Mouse (Mus musculus): ENCODE measurements around the gene H2afj. TPM values are rescaled to one million over a fixed set of nuclear protein-coding genes. Genes with fewer than 3 reads are reported as not detected.

H2afj gene
- polyA plus RNA-seq, 1 experiment, result 209 TPM

- Histone ChIP-seq H3K27me3 (ENCODE audit: control insufficient read depth) (peaks cover 17% of the 10 kb centered on the region), H3K4me1 (ENCODE audit: control insufficient read depth) (peaks cover 22% of the 10 kb centered on the region), H3K4me3 (replicated peaks) (peak within 1 kb of the TSS; percentile 91), H3K9me3 (ENCODE audit: control insufficient read depth, low read length) (no peaks in the 10 kb centered on the region), H3K36me3 (ENCODE audit: control insufficient read depth) (peaks cover 27% of the 10 kb centered on the region)
- TF ChIP-seq GATA1 (IDR thresholded peaks at IDR 0.05; ENCODE audit: low read length) (no peak), TAL1 (IDR thresholded peaks at IDR 0.05; ENCODE audit: low read length) (no peak)
Measured at GRCm38 (mm10) chr6:136827881-136828561, 20.0 kb downstream of the H2afj start, which contains the start of gene Wbp11. Gene Wbp11 (minus strand): TSS chr6:136828233.

GRCm38 (mm10) chr6:136828681-136829080 lies 20.6 kb downstream of the H2afj start:
- H3K9me3 ChIP-seq (ENCODE audit: control insufficient read depth, low read length), result no peaks in the 10 kb centered on the region
- H3K4me1 ChIP-seq (ENCODE audit: control insufficient read depth), result peaks cover 22% of the 10 kb centered on the region
- peak overlapping the region; percentile 91 for H3K4me3 ChIP-seq (replicated peaks)
- H3K27me3 ChIP-seq (ENCODE audit: control insufficient read depth), result peaks cover 17% of the 10 kb centered on the region
- TF ChIP-seq TAL1 (IDR thresholded peaks at IDR 0.05; ENCODE audit: low read length), result no peak
- TF ChIP-seq GATA1 (IDR thresholded peaks at IDR 0.05; ENCODE audit: low read length), result no peak
- peaks cover 24% of the 10 kb centered on the region for H3K36me3 ChIP-seq (ENCODE audit: control insufficient read depth)

- peaks cover 30% of the 10 kb centered on the region for H3K27me3 ChIP-seq (ENCODE audit: control insufficient read depth)
- TF ChIP-seq GATA1 (IDR thresholded peaks at IDR 0.05; ENCODE audit: low read length) (no peak), TAL1 (IDR thresholded peaks at IDR 0.05; ENCODE audit: low read length) (no peak)
- H3K4me3 ChIP-seq (replicated peaks), result no peak overlapping the region
- peaks cover 14% of the 10 kb centered on the region for H3K4me1 ChIP-seq (ENCODE audit: control insufficient read depth)
- no peaks in the 10 kb centered on the region for H3K9me3 ChIP-seq (ENCODE audit: control insufficient read depth, low read length)
- no peaks in the 10 kb centered on the region for H3K36me3 ChIP-seq (ENCODE audit: control insufficient read depth)
Measured at GRCm38 (mm10) chr6:136831712-136832111, 23.7 kb downstream of the H2afj start.

- Histone ChIP-seq H3K4me1 (ENCODE audit: control insufficient read depth) (no peaks in the 10 kb centered on the region), H3K9me3 (ENCODE audit: control insufficient read depth, low read length) (no peaks in the 10 kb centered on the region), H3K4me3 (replicated peaks) (no peak within 1 kb of the TSS), H3K27me3 (ENCODE audit: control insufficient read depth) (peaks cover 30% of the 10 kb centered on the region), H3K36me3 (ENCODE audit: control insufficient read depth) (no peaks in the 10 kb centered on the region)
- TF ChIP-seq TAL1 (IDR thresholded peaks at IDR 0.05; ENCODE audit: low read length) (no peak), GATA1 (IDR thresholded peaks at IDR 0.05; ENCODE audit: low read length) (no peak)
Measured at GRCm38 (mm10) chr6:136835352-136835751, 27.3 kb downstream of the H2afj start, which contains the start of gene Smco3. Gene Smco3 (minus strand): TSS chr6:136835452.

- TF ChIP-seq TAL1 (IDR thresholded peaks at IDR 0.05; ENCODE audit: low read length), result no peak
- no peak for TF ChIP-seq GATA1 (IDR thresholded peaks at IDR 0.05; ENCODE audit: low read length)
- Histone ChIP-seq H3K9me3 (ENCODE audit: control insufficient read depth, low read length) (no peaks in the 10 kb centered on the region), H3K4me1 (ENCODE audit: control insufficient read depth) (no peaks in the 10 kb centered on the region), H3K27me3 (ENCODE audit: control insufficient read depth) (peaks cover 15% of the 10 kb centered on the region), H3K4me3 (replicated peaks) (no peak overlapping the region), H3K36me3 (ENCODE audit: control insufficient read depth) (no peaks in the 10 kb centered on the region)
Measured at GRCm38 (mm10) chr6:136837323-136837722, 29.3 kb downstream of the H2afj start.

- no peaks in the 10 kb centered on the region for H3K27me3 ChIP-seq (ENCODE audit: control insufficient read depth)
- no peak for TF ChIP-seq TAL1 (IDR thresholded peaks at IDR 0.05; ENCODE audit: low read length)
- TF ChIP-seq GATA1 (IDR thresholded peaks at IDR 0.05; ENCODE audit: low read length), result no peak
Measured at GRCm38 (mm10) chr6:136844903-136845302, 36.9 kb downstream of the H2afj start.

GRCm38 (mm10) chr6:136845706-136846480 lies 37.8 kb downstream of the H2afj start:
- H3K9me3 ChIP-seq (ENCODE audit: control insufficient read depth, low read length), result no peaks in the 10 kb centered on the region
- TF ChIP-seq TAL1 (IDR thresholded peaks at IDR 0.05; ENCODE audit: low read length), result no peak
- TF ChIP-seq GATA1 (IDR thresholded peaks at IDR 0.05; ENCODE audit: low read length), result no peak
- H3K36me3 ChIP-seq (ENCODE audit: control insufficient read depth), result peaks cover 54% of the 10 kb centered on the region
- peaks cover 28% of the 10 kb centered on the region for H3K4me1 ChIP-seq (ENCODE audit: control insufficient read depth)
- H3K27me3 ChIP-seq (ENCODE audit: control insufficient read depth), result no peaks in the 10 kb centered on the region
- H3K4me3 ChIP-seq (replicated peaks), result no peak overlapping the region

More at GRCm38 (mm10) chr6:136844903-136845302, 36.9 kb downstream of the H2afj start:
- Histone ChIP-seq H3K4me1 (ENCODE audit: control insufficient read depth) (peaks cover 23% of the 10 kb centered on the region), H3K4me3 (replicated peaks) (no peak overlapping the region), H3K9me3 (ENCODE audit: control insufficient read depth, low read length) (no peaks in the 10 kb centered on the region), H3K36me3 (ENCODE audit: control insufficient read depth) (peaks cover 44% of the 10 kb centered on the region)

- H3K4me3 ChIP-seq (replicated peaks), result no peak overlapping the region
- no peak for TF ChIP-seq GATA1 (IDR thresholded peaks at IDR 0.05; ENCODE audit: low read length)
- no peak for TF ChIP-seq TAL1 (IDR thresholded peaks at IDR 0.05; ENCODE audit: low read length)
- H3K27me3 ChIP-seq (ENCODE audit: control insufficient read depth), result no peaks in the 10 kb centered on the region
- H3K36me3 ChIP-seq (ENCODE audit: control insufficient read depth), result peaks cover 62% of the 10 kb centered on the region
- no peaks in the 10 kb centered on the region for H3K9me3 ChIP-seq (ENCODE audit: control insufficient read depth, low read length)
- H3K4me1 ChIP-seq (ENCODE audit: control insufficient read depth), result peaks cover 30% of the 10 kb centered on the region
Measured at GRCm38 (mm10) chr6:136847267-136847666, 39.2 kb downstream of the H2afj start.

GRCm38 (mm10) chr6:136847790-136848189 lies 39.7 kb downstream of the H2afj start:
- H3K4me1 ChIP-seq (ENCODE audit: control insufficient read depth), result peaks cover 33% of the 10 kb centered on the region
- H3K36me3 ChIP-seq (ENCODE audit: control insufficient read depth), result peaks cover 68% of the 10 kb centered on the region
- no peaks in the 10 kb centered on the region for H3K27me3 ChIP-seq (ENCODE audit: control insufficient read depth)
- no peaks in the 10 kb centered on the region for H3K9me3 ChIP-seq (ENCODE audit: control insufficient read depth, low read length)
- H3K4me3 ChIP-seq (replicated peaks), result no peak overlapping the region
- TF ChIP-seq TAL1 (IDR thresholded peaks at IDR 0.05; ENCODE audit: low read length), result no peak
- TF ChIP-seq GATA1 (IDR thresholded peaks at IDR 0.05; ENCODE audit: low read length), result no peak

Data from erythroblast, embryonic 14.5 days (primary cell).